Mouse (Mus musculus) embryonic facial prominence, embryonic 10.5 days (tissue): Measurements from ENCODE around the gene Clec16a. TPM values are rescaled to one million over a fixed set of nuclear protein-coding genes. Genes with fewer than 3 reads are reported as not detected.

ENCODE experiments used
- DNase-seq: peaks from one replicate; pipeline ENCODE4 v3.0.0-alpha.2; 2017; ENCODE audit warnings: low spot score
- H3K27ac ChIP-seq: fragments of 300-500 bp; sonication (generic); replicated peaks from 2 replicates; pipeline ENCODE4 v1.5.1; 2016; ENCODE audit warnings: mild to moderate bottlenecking
- H3K27me3 ChIP-seq: fragments of 300-500 bp; sonication (generic); replicated peaks from 2 replicates; pipeline ENCODE4 v1.6.1; 2016; ENCODE audit warnings: low read depth, mild to moderate bottlenecking; ENCODE audit not compliant: poor library complexity, severe bottlenecking
- H3K36me3 ChIP-seq: fragments of 300-500 bp; sonication (generic); replicated peaks from 2 replicates; pipeline ENCODE4 v1.6.1; 2016; ENCODE audit warnings: mild to moderate bottlenecking, moderate library complexity
- H3K4me1 ChIP-seq: fragments of 300-500 bp; sonication (generic); 2 replicates; pipeline ENCODE4 v1.6.1; 2016
- H3K4me3 ChIP-seq: fragments of 300-500 bp; sonication (generic); 2 replicates; pipeline ENCODE4 v1.5.1; 2016; ENCODE audit warnings: mild to moderate bottlenecking, moderate library complexity
- H3K9me3 ChIP-seq: fragments of 300-500 bp; sonication (generic); 2 replicates; pipeline ENCODE4 v1.6.1; 2016; ENCODE audit warnings: mild to moderate bottlenecking
- WGBS: fragments of 180-500 bp; shearing (Covaris S2); methylation state at CpG from one replicate; pipeline ENCODE4 v1.1.7; 2016; 5-methylcytosine and 5-hydroxymethylcytosine counted together
- polyA plus RNA-seq: library from polyadenylated mRNA; unstranded; fragments of >200 nt; fragmentation: Nextera tagmentation; extraction: Ambion mirVana; gene quantifications from 2 replicates; pipeline ENCODE4 v1.2.1, GENCODE M21; 2016

Clec16a gene
- polyA plus RNA-seq, 1 experiment from 2014 or later, result 30.7 TPM

DNA sequence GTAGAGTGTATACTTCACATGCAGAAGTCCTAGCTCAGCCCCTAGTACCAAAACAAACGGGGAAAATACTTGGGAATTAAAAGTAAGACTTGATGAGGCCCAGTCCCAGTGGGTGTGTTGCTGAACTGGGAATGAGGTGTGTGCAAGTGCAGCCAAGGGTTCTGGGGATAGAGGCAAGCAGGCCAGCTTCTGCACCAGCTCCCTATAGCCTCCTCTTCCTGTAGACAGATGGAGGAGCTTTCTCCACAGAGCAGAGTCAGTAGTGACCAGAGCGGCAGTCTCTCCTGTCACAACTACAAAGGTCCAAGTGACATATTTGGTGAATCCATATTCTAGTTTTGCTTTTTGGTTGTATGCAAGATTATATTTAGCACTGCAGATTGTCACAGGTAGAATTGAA lies 114.1 kb downstream of the Clec16a start:
- Histone ChIP-seq H3K27ac (no peak overlapping the region), H3K9me3 (no peaks in the 10 kb centered on the region), H3K4me1 (peaks cover 28% of the 10 kb centered on the region), H3K36me3 (no peaks in the 10 kb centered on the region), H3K4me3 (no peak overlapping the region), H3K27me3 (no peaks in the 10 kb centered on the region)
- DNase-seq, result no peak
- WGBS, result 83% methylated on average over 2 of the region's 2 CpGs

DNA sequence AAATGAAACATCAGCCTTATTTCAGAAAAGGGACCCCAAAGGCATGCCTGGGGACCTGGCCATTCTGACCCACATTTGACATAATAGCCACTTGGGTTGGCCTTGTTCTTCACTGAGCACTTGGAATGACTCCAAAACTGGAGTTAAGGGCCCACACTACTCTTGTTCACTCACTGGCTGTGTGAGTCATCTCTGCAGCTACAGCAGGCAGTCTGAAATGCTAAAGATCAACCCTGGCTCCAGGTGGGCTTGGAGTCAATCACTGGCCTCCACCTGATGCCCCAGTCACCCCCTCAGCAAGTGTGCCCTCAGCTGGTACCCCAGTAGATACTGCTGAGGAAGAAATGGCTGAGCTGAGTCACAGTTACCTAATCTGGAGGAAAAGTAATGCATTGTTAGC lies 115.4 kb downstream of the Clec16a start:
- no peak overlapping the region for H3K4me3 ChIP-seq
- H3K9me3 ChIP-seq, result no peaks in the 10 kb centered on the region
- peaks cover 38% of the 10 kb centered on the region for H3K4me1 ChIP-seq
- no peaks in the 10 kb centered on the region for H3K27me3 ChIP-seq
- no peak for DNase-seq
- no peak overlapping the region for H3K27ac ChIP-seq
- no peaks in the 10 kb centered on the region for H3K36me3 ChIP-seq

GRCm38 (mm10) chr16:10661385-10661784 lies 116.2 kb downstream of the Clec16a start:
- no peak overlapping the region for H3K4me3 ChIP-seq
- no peaks in the 10 kb centered on the region for H3K36me3 ChIP-seq
- no peaks in the 10 kb centered on the region for H3K27me3 ChIP-seq
- 72% methylated on average over 2 of the region's 2 CpGs for WGBS
- no peak for DNase-seq
- no peak overlapping the region for H3K27ac ChIP-seq
- H3K4me1 ChIP-seq, result peaks cover 32% of the 10 kb centered on the region
- no peaks in the 10 kb centered on the region for H3K9me3 ChIP-seq

DNA sequence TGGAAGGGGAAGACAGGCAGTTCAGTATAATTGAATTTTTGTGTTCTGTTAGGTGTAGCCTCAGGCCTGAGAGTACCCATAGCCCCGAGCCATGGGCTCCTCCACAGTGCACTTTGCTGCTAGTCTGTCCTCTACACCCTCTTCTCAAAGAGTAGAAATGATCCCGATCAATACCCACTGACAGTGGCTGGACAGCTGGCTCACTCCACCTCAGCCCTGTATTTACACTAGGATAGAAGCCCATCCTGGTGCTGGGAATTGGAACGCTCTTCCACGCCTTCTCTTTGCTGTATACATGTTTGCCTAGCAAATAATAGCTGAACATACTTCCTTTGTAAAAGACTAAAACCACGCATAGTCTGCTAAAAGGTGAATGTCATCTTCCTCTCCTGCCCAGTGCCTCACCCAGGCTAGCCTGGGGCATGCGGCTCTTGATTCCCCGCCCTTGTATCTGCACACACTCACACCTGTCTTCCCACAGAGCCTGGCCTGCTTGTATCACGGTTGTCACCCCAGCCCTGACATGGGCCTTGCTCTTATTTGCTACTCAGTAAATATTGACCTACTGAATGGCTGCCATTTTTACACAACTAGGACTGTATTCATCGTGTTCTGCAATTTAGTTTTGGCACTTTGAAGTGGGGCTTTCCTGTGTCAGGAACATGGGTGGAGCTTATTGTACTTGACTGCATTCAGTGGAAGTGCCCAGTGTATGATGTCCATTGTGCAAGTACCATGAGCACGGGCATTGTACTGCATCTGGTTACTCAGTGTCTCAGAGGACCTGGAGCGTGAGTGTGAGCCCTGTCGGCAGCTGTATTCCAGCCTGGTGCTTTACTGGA lies 119.0 kb downstream of the Clec16a start:
- WGBS, result 88% methylated on average over 12 of the region's 12 CpGs
- Histone ChIP-seq H3K27me3 (no peaks in the 10 kb centered on the region), H3K27ac (no peak overlapping the region), H3K36me3 (no peaks in the 10 kb centered on the region), H3K9me3 (no peaks in the 10 kb centered on the region), H3K4me1 (peaks cover 21% of the 10 kb centered on the region), H3K4me3 (no peak overlapping the region)
- DNase-seq, result no peak

GRCm38 (mm10) chr16:10664921-10665894 lies 120.1 kb downstream of the Clec16a start:
- Histone ChIP-seq H3K4me1 (peaks cover 22% of the 10 kb centered on the region), H3K27ac (peak overlapping the region; percentile 32; the same call in 1 of the 2 replicates), H3K9me3 (no peaks in the 10 kb centered on the region), H3K4me3 (no peak overlapping the region), H3K36me3 (no peaks in the 10 kb centered on the region), H3K27me3 (no peaks in the 10 kb centered on the region)
- peak; percentile 49 for DNase-seq
- WGBS, result 60% methylated on average over 12 of the region's 12 CpGs

- Histone ChIP-seq H3K4me3 (no peak overlapping the region), H3K36me3 (no peaks in the 10 kb centered on the region), H3K27me3 (no peaks in the 10 kb centered on the region), H3K9me3 (no peaks in the 10 kb centered on the region), H3K4me1 (peaks cover 22% of the 10 kb centered on the region), H3K27ac (no peak overlapping the region)
- no peak for DNase-seq
- 82% methylated on average over 3 of the region's 3 CpGs for WGBS
Measured at GRCm38 (mm10) chr16:10666766-10667165, 121.6 kb downstream of the Clec16a start.

DNA sequence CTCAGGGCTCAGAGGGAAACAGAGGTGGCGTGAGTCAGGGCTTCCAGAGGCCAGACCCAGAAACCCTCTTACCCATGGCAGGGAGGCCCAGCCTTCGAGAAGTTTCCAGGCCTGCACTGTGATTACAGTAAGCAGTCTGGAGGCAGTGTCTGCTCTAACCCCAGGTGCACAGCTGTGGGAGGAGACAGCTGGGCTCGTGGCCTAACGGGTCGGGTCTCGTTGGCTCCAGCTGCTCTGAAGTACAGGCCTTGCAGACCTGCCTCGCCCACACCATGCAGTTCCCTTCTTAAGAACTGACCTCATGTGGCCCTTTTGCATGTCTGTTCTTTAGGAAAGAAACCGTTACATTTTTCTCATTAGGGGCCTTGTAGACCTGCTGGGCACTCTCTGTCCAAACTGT lies 123.3 kb downstream of the Clec16a start:
- H3K4me3 ChIP-seq, result no peak overlapping the region
- DNase-seq, result no peak
- H3K9me3 ChIP-seq, result no peaks in the 10 kb centered on the region
- WGBS, result 75% methylated on average over 8 of the region's 8 CpGs
- H3K4me1 ChIP-seq, result peaks cover 26% of the 10 kb centered on the region
- no peaks in the 10 kb centered on the region for H3K27me3 ChIP-seq
- peak overlapping the region; percentile 20; the same call in 1 of the 2 replicates for H3K27ac ChIP-seq
- H3K36me3 ChIP-seq, result no peaks in the 10 kb centered on the region

- no peak overlapping the region; the same call in 1 of the 2 replicates for H3K27ac ChIP-seq
Measured at GRCm38 (mm10) chr16:10668991-10669703, 124.0 kb downstream of the Clec16a start.

DNA sequence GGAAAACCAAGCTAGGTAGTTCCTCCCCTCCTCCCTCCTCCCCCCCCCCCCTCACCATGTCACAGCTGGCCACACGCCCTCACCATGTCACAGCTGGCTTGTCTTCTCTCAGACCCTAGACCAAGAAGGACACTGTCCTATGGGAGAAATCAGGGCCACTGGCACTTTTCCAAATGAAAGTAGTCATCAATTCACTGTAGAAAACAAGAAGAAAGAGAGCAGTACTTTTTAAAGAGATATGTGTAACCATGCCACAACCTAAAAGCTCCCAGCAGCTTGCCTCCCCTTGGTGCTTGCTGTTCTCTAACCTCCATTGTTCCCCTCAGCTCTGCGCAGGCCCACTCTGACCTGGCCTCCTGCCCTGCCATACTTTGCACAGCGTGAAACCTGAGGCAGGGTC lies 124.8 kb downstream of the Clec16a start:
- no peaks in the 10 kb centered on the region for H3K36me3 ChIP-seq
- no peaks in the 10 kb centered on the region for H3K9me3 ChIP-seq
- WGBS, result 73% methylated on average over 3 of the region's 3 CpGs

More at GRCm38 (mm10) chr16:10668991-10669703, 124.0 kb downstream of the Clec16a start:
- no peaks in the 10 kb centered on the region for H3K9me3 ChIP-seq
- H3K27me3 ChIP-seq, result no peaks in the 10 kb centered on the region
- 84% methylated on average over 7 of the region's 7 CpGs for WGBS
- no peaks in the 10 kb centered on the region for H3K36me3 ChIP-seq
- no peak overlapping the region for H3K4me3 ChIP-seq
- DNase-seq, result no peak
- peaks cover 26% of the 10 kb centered on the region for H3K4me1 ChIP-seq

GRCm38 (mm10) chr16:10672490-10672889 lies 127.4 kb downstream of the Clec16a start:
- Histone ChIP-seq H3K4me1 (peaks cover 11% of the 10 kb centered on the region; the same call in 1 of the 2 replicates), H3K36me3 (no peaks in the 10 kb centered on the region), H3K27me3 (no peaks in the 10 kb centered on the region), H3K9me3 (no peaks in the 10 kb centered on the region), H3K27ac (no peak overlapping the region), H3K4me3 (no peak overlapping the region)
- DNase-seq, result no peak

More for the DNA sequence above, 124.8 kb downstream of the Clec16a start:
- Histone ChIP-seq H3K27ac (no peak overlapping the region), H3K4me1 (peaks cover 20% of the 10 kb centered on the region), H3K4me3 (no peak overlapping the region), H3K27me3 (no peaks in the 10 kb centered on the region)
- no peak for DNase-seq

DNA sequence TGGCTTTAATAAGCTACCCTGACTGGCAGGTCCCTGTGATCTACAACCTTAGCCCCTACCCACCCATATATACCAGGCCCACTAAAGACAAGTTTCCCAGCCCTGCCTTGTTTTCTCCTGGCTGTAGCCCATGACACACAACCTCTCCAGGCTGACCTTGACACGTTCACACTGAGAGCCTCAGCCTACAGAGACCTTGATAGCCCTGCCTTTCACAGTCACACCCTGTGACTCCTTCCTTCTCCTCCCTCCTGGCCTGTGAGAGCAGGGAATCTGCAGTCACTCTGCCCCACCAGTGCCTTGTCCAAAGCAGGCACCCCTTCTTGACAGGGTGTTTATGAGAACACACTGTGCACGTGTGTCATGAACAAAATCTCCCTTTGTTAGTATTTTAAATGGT lies 128.9 kb downstream of the Clec16a start:
- H3K27me3 ChIP-seq, result no peaks in the 10 kb centered on the region
- no peak overlapping the region for H3K4me3 ChIP-seq
- DNase-seq, result no peak
- H3K27ac ChIP-seq, result no peak overlapping the region
- H3K36me3 ChIP-seq, result no peaks in the 10 kb centered on the region
- H3K9me3 ChIP-seq, result no peaks in the 10 kb centered on the region
- H3K4me1 ChIP-seq, result peaks cover 7% of the 10 kb centered on the region; the same call in 1 of the 2 replicates
- WGBS, result 68% methylated on average over 2 of the region's 2 CpGs

DNA sequence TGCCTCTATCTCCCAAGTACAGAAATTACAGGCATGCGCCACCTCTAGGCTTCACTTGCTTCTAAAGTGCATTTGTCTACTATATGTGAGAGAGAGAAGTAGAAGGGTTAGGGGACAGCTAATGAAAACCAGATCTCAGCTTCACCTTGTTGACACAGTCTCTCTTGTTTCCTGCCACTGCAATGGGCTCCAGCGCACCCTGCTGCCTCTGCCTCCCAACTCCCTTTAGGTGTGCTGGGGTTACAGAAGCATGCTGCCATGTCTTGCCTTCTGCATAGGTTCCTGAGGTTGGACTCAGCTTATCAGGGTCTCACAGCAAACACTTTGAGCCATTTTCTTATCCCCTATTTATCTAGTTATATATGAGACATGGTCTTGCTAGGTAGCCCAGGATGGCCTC lies 129.8 kb downstream of the Clec16a start:
- Histone ChIP-seq H3K27ac (no peak overlapping the region), H3K36me3 (no peaks in the 10 kb centered on the region), H3K9me3 (no peaks in the 10 kb centered on the region), H3K4me1 (peaks cover 4% of the 10 kb centered on the region; the same call in 1 of the 2 replicates), H3K27me3 (no peaks in the 10 kb centered on the region), H3K4me3 (no peak overlapping the region)
- WGBS, result 70% methylated on average over 2 of the region's 2 CpGs
- no peak for DNase-seq
